Mouse (Mus musculus) E14TG2a.4 (cell line): ENCODE results near the gene Nptxr.

Experiments
- CTCF ChIP-seq: conservative IDR thresholded peaks from 2 replicates; pipeline ENCODE4 v1.5.1; 2014; ENCODE audit warnings: low read length
- NANOG ChIP-seq: IDR thresholded peaks from 2 replicates; pipeline ENCODE4 v1.6.1; 2014; ENCODE audit warnings: borderline replicate concordance, low read length, mixed read lengths
- POU5F1 ChIP-seq: IDR thresholded peaks from 2 replicates; pipeline ENCODE4 v1.6.1; 2014; ENCODE audit warnings: low read length, borderline replicate concordance

DNA sequence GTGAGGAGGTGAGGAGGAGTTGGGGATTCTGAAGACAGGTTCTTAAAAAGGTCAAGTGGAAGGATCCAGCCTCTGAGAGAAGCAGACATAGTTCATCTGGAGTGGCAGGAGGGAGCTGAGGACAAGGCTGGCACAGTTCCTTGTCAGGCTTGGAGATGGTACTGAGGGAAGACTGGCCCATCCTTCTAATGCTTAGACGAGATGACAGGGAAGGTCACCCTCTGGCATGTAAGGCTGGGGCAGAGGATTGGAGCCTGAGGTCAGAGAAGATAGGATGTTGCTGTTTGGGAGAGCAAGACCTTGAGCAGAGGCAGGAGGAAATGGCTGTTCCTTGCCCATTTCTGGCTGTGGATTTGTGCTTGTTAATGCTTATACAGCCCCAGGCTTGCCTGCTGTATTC is 19.5 kb downstream of the Nptxr start:
- TF ChIP-seq CTCF (no peak), NANOG (no peak), POU5F1 (no peak)
